Mouse (Mus musculus): ENCODE measurements around the gene Slc46a1.

Gene Slc46a1

DNA sequence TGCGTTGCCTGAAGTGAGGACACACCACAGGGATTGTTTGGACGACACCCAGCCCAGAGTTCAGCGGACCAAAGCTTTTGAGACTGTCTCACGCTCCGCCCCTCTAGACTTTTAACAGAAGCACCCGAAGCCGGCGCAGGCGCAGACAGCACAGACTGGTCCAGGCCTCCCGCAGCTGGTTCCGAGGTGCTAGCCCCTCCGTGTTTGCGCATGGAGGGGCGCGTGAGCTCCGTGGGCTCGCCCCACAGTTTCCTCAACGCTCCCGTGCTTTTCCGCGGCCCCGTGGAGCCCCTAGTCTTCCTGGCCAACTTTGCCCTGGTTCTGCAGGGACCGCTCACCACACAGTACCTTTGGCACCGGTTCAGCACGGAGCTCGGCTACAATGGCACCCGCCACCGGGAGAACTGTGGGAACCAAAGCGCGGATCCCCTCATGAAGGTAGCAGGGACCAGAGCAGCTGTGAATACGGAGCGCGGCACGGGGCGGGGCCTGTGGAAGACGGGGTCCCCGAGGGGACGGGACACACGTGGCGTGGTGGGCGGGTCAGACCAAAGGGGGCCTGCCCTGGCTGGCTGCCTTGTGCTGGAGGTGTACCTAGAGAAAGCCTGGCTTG lies at the start of gene Slc46a1:
TSS of gene Slc46a1 (plus strand) at position 130 of the 613 bp plus-strand sequence.
- peak; percentile 40 for DNase-seq (ENCODE audit: low read depth, low spot score)

DNA sequence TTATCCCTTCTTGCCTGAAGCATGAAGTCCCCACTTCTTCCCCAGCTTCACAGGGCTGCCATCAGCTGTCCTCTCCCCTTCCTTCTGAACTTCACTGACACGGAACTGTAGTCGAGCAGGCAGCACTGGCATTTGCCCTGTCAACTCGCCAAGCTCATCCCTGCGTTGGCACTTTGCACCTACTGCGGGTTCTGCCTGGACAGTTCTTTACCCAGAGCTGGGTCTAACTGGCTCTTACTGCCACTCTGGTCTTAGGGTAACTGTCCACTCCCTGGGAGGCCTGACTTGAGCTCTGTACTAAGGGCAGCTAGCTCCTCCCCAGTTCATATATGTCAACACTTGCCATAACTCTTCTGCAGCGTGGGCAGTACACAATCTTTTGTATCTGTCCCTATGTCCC lies 48.6 kb upstream of the Slc46a1 start:
- no peak for DNase-seq (ENCODE audit: low read depth, low spot score)

DNA sequence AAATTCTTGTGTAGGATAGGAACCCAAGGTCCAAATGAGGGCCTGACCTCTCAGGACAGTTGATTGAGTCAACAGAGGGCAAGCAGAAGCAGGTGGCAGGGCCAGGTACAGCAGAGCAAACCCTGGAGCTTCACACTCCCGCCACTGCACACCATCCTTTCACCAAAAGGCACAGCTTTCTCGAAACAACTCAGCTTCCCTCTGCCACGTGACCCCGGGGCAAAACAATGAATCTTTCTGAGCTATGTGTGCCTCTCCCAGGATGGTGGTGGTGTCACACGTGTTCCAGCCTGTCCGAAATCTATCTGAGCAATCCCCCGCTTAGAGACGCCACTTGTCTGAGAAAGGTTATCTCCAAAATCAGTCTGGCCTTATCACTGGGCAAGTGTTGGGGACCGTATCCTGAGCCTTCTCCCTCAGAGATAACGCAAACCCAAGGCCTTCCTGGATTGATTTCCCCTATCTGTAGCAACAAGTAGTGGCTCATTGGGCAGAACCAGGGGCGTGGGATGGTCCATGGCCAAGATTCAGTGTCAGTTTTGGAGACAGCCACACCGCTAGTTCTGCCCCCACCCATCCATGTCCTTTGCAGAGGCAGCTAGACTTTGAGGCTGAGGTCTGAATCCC lies 45.1 kb upstream of the Slc46a1 start:
- DNase-seq (ENCODE audit: low read depth, low spot score): no peak

DNA sequence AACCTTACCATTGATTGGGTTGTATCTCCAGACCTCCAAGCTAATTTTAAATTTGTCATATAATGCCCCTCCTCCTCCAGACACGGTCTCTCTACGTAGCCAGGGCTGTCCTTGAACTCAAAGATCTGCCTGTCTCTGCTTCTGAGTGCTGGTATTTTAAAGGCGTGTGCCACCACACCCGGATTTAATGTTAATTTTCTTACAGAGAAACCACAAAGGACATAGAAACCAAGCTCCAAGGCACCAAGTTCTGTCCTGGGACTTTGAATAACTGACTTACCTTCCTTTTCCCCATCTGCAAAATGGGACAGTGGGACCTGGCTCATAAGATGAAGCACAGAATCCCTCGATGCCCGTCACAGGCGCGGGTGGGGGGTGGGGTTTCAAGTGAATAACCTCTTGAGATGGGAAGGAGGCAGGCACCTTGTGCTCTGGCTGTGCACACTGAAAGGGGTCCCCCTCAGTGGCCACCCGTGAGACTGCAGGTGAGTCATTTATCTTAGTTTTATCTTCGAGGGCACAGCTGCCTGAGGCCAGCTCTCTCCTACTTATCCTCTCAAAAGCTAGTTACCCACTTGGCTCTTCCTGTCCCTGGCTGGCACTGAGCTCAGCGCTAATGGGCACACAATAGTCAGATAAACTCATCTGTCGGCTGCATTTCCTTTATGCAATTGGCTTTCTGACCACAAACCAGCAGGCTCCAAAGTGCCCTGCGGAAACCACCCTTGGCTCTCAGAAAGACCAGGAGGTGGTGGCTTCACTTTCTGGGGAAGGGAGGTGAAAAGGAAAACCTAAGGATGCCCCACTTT lies 44.1 kb upstream of the Slc46a1 start:
- no peak for DNase-seq (ENCODE audit: low read depth, low spot score)

DNA sequence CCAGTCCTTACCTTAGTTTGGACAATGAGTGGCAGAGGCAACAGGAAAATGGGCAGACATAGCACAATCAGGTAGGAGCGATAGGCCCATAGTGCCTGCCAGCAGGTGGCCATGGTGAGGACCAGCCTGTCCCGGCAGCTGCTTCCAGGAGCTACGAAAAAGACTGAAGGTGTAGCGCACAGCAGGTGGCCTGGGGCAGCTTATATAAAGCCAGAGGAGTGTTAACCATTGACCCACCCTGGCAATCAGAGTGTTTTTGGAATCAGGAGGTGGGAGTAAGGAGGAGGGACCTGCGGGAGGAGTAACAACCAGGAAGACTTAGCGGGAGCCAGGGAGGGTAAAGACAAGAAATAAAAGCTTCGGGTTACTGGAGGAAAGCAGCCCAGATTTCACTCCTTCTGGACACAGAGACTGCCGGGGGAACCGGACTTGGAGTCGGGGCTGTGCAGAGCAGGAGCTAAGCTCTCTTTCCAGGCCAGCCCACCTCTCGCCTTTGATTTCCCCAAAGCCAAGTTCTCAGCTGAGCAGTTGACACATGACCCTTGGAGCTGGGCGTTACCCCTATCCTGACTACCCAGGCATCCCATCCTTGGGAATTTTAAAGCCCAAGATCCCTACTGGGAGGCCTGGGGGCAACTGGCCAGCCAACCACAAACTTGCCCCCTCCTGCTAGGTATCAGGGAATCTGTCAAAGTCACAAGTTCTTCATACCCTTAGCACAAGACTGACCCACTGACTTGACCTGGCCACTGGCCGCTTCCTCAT lies 43.3 kb upstream of the Slc46a1 start, which contains the start of gene Slc13a2:
TSS of gene Slc13a2 (minus strand) at position 163 of the 765 bp plus-strand sequence.
- no peak for DNase-seq (ENCODE audit: low read depth, low spot score)

DNA sequence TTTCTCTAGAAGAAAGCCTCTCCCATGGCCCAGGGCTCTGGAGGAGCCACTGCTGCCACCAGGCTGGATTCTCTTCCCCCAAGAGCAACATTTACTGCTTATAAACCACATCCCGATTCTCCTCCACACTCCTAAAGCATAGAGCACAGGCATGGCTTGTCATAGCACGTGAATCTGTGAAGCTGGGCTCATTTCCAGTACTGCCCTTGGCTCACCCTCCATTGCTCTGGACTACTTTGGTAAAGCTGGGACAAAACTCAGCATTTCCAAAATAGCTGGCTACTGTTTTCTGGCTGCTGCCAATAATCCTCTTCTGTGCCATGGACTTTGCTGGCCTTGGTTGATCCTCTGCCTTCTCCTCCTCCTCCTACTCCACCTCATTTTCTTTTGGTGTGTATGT lies 41.1 kb upstream of the Slc46a1 start:
- DNase-seq (ENCODE audit: low read depth, low spot score): no peak

DNA sequence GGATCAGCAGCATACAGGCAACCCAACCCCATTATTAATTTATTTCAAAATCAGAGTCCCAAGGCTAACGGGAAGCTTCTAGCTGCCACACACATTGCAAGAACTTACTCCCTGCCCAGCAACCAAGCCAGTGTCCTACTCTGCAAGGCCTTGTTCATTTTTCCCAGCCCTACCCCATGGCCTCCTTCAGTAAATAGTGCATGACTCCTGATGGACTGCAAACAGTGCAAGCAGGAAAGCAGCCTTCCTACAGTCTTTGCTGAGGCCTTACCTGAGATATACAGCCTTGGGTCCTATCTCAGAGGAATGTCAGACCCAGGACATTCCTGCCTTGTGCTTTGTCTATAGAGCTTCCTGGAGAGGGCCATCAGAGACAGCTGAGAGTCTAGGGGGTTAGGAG lies 39.9 kb upstream of the Slc46a1 start:
- DNase-seq (ENCODE audit: low read depth, low spot score): no peak

DNA sequence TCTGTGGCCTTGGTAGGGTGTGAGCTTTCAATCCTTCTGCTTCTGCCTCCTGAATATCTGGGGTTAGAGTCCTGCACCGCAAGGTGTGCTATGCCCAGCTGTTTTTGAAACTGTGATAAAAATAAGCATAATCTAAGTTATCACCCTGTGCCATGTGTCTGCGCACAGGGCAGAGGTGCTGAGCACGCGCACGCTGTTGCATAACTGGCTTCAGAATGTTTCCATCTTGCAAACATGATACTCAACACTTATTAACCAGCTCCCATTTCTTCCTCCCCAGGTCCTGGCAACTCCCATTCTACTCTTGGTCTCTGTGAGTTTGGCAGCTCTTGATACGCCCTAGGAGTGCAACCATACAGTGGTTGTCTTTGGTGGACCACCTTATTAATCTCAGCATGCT lies 37.8 kb upstream of the Slc46a1 start:
- no peak for DNase-seq (ENCODE audit: low read depth, low spot score)

DNA sequence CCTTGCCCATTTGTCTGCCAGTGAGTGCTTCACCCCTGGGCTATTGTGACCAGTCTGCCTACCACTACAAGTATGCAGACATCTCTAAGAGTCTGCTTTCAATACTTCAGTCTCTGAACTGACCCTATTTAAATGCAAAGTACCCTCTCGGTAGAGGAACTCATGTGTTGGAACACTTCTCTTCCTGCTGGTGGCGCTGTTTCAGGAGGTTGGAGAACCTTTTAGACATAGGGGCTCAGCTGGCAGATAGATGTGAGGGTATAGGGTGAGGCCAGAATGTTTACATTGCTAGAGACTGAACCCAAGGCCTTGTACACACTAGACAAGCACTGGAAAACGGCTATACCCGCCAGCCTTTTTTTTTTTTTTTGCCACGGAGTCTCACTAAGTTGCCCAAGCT lies 37.2 kb upstream of the Slc46a1 start:
- no peak for DNase-seq (ENCODE audit: low read depth, low spot score)

DNA sequence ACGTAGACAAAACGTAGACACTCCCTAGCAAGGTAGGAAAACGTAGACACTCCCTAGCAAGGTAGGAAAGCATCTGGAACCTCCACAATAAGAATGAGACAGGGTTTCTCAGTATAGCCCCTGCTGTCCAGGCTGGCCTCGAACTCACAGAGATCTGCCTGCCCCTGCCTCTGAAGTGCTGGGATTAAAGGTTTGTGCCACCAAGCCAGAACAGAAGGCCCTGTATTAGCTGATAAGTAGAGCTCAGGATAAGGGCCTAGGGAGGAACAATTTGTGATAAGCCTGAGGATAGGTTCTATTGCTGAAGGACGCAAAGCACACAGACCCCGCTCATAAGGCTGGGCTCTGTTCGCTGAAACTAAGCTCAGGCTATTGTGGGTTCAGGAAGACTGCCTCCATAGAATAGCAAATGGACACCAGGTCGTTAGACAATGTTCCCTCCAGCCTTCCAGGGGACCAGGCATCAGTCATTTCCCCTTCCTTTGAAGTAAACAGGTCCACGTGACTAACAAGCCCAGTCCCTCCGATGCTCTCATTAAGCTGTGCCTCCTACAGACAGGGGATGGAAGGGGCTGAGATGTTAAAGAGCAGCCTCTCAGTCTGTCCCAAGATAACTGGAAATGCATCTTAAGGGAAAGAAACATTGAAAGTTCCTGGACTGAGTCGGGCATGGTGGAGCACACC lies 35.2 kb upstream of the Slc46a1 start:
- DNase-seq (ENCODE audit: low read depth, low spot score): no peak

DNA sequence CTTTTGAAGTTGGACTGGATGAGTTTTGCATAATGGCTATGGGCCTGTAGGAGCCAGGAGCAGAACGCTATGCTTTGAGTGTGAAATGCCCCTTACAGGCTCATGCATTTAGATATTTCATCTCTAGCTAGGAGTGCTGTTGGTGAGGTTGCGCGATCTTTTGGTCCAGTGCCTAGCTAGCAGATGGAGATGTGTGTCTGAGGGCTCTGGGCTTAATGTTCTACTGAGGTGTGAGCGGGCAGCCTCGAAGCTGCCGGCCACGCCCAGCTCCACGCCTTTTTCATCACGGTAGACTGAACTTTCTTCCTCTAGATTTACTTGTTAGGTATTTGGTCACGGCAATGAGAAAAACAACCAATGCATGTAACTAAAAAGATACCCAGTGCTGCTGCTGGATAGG lies 34.3 kb upstream of the Slc46a1 start:
- no peak for DNase-seq (ENCODE audit: low read depth, low spot score)

DNA sequence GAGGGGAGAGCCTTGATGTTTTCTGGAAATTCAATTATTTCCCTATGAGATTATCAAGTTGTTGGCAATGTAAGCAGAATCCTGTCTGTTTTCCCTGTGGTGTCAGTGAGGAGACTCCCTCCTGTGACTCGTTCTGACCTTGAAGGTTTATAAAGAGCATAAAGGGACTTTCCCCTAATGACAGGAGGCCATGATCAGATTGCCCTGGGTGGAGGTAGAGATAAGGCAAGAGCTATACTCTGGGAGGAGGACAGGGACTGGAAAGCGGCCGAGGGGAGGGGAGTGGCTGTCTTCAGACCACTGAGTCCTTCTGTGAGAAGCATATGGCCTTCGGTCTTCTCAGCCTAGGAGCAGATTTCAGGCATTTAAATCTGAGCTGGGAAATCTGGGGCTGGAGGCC lies 31.4 kb upstream of the Slc46a1 start:
- DNase-seq (ENCODE audit: low read depth, low spot score): no peak

DNA sequence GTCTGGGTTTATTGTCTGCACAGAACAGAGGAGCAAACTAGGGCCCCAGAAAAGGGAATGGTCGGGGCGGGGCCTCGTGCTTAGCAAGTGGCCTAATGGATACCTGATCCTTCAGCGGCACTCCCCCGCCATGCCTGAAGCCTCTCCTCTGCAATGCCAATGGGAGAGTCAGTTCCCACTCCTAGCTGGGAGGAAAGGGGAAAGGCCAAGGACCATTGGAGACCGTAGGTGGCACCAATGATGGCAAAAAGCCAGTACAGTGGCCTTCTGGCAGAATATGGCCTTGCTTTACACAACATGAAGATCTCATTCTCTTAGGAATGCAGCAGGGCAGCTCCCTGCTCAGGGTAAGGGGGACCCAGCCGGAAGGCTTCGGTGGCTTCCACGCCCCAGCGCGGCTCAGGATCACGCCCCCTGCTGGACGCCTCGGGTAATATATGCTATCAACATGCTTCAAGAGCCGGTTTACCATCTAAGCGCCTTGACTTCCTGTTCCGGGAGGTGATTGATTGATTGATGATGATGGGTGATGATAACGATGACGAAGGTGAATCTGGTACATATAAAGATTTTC lies 29.6 kb upstream of the Slc46a1 start:
- DNase-seq (ENCODE audit: low read depth, low spot score): no peak

DNA sequence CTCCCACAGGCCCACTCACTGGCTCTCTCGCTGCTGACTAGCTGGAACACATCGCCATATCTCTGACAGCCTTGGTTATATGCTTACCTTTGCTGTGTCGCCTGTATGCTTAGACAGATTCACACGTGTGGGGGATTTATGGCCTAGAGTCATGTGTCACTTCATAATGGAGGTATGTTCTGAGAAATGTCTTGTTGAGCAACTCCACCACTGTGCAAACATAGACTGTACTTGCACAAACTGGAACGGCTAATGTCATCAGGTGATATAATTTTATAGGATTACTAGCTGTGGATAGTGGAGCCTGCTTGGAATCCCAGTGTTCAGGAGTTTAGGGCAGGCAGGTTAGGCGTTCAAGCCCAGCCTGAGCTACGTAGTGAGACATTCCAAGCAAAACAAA lies 28.3 kb upstream of the Slc46a1 start:
- DNase-seq (ENCODE audit: low read depth, low spot score): no peak

DNA sequence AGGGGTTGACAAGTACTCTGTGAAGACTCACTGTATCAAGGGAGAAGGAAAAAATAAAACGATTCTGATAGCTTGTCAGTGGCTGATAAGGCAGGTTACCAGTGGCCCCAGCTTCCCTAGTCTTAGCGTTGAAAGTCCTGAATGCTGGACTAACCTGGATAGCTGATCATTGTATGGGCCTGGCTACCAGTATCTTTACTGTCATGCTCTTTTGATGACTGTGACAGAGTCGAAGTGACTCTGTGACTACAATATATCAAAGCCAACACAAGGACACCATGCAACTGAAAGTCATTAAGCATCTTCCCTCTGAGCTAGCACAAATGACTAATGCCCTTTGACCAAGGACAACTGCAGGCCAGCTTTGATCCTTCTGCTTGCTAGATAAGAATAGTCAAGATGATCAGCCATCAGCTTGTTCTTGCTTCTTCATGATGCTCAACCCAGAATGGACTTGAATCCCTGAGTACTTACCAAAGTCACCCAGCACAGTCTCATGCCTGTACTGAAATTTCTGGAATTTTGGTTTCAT lies 27.0 kb upstream of the Slc46a1 start:
- no peak for DNase-seq (ENCODE audit: low read depth, low spot score)

DNA sequence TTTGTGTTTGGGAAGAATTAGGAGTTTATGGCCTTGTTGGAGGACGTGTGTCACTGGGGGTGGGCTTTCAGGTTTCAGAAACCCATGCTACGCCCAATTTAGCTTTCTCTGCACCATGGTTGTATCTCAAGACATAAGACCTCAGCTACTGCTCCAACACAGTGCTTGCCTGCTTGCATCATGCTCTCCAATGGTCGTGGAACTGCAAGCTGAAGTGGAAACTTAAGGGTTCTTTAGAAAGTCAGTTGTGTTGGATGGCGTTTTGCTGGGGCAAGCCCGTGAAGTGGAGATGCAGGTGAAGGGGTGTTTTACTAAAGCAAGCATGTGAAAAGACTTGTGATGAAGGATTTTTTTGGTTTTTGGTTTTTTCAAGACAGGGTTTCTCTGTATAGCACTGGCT lies 22.4 kb upstream of the Slc46a1 start:
- DNase-seq (ENCODE audit: low read depth, low spot score): no peak

DNA sequence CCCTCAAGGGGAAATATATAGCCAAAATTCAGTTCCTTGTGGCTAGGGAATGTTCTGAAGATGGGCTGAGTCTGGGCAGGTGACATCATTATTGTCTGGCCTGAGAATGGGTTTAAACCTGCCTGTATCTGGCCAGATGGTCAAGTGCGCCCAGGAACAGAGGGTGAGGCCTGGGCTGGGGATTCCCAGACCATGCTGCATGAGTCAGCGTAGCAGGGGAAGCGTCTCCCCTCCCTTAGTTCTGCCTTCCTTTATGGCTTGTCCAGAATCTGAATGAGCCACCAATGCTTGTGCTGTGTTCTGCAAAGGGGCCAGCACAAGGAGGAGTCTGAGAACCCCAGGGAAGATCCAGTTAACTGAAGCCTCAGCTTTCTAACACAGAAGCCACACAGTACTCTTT lies 18.3 kb upstream of the Slc46a1 start:
- no peak for DNase-seq (ENCODE audit: low read depth, low spot score)

DNA sequence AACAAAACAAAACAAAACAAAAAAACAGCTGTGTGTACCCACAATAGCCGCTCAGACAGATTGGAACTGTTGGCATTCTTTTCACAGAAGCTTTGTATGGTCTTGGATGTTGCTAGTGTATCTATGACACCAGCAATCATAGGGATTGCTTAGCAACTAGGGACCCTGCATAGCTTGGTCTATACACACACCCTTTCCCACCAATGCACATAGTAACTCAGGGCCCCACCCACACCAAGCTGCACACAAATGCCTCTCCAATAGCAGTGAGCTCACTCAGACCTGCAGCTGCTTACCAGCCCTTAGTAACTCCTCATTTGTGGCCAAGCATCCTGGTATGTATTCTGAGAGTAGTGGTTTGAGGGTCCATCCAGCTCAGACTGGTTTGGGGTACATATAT lies 17.3 kb upstream of the Slc46a1 start:
- no peak for DNase-seq (ENCODE audit: low read depth, low spot score)

DNA sequence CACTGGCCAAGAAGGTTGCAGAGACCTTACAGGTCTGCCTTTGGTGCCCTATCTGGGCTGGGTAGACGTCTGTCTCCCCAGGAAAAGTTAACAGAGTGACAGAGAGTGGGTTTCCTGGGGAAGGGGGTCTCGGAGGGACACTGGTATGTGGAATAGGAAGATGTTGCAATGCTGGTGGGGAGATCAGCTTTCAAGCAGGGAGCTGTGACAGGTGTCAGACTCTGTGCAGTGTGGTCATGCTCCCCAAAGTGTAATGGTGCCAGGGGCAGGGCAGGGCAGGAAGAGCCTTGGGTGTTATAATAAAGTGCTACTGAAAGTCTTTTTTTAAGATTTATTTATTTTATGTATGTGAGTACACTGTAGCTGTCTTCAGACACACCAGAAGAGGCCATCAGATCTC lies 15.2 kb upstream of the Slc46a1 start:
- no peak for DNase-seq (ENCODE audit: low read depth, low spot score)

DNA sequence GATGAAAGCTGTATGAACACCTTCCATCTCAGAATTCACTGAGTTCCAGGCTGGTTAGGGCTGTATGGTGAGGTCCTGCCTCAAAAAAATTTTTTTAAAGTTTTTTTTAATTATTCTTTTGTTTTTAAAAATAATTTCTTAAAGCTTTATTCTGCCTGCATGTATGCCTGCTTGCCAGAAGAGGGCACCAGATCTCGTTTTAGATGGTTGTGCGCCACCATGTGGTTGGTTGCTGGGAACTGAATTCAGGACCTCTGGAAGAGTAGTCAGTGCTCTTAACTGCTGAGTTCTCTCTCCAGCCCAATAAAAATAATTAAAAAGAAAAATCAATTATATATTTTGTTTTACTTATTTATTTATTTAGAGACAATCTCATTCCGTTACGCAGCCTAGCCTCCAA lies 11.8 kb upstream of the Slc46a1 start:
- no peak for DNase-seq (ENCODE audit: low read depth, low spot score)

DNA sequence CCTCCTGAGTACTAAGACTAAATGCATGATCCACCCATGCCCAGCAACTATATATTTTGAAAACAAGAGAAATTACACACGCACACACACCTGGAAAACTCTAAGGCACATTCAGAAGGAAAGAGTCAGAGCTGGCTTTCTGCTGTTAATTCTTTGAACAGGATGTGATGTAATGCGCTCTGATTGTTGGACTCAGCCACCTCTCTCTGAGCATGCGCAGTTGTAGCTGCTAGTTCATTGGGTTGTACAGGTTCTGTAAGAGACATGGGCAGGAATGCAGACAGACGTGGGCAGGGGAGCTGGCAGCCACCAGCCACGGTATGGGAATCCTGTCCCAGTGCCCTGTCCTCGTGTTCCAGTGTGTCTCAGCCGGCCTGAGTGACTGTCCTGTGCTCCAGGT lies 11.2 kb upstream of the Slc46a1 start:
- no peak for DNase-seq (ENCODE audit: low read depth, low spot score)
